ENCODE assay signal across 15 mouse cellular contexts in the genomic region with DNA sequence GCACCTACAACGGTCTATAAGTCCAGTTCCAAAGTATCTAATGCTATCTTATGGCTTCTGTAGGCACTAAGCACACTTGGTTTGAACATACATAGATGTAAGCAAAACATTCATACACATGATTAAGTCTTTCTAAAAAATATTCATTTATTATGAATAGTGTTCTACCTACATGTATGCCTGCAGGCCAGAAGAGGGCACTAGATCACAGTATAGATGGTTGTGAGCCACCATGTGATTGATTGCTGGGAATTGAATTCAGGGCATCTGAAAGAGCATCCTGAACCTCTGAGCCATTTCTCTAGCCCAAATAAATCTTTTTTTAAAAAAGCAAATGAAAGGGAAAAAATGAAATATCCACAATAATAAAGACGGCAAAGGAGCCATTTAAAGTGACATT. TPM values are rescaled to one million over a fixed set of nuclear protein-coding genes. Genes with fewer than 3 reads are reported as not detected.
DNase-seq lines count a peak whose midpoint lies in the region; ATAC-seq and TF ChIP-seq lines count a peak whose summit lies in the region.
"Had no signal": no experiment of that assay in that cellular context is flagged by ENCODE, and none has a peak within 500 bp of the region (broad histone marks: within the 10 kb centered on the region; RNA-seq: fewer than 3 reads in every experiment).

No protein-coding gene starts in this region.

- H3K36me3 ChIP-seq in kidney, postnatal 0 days (ENCODE audit: insufficient read depth, low read length), result peaks cover 27% of the 10 kb centered on the region

- ATAC-seq in kidney, postnatal 0 days (replicated peaks; ENCODE audit: low FRiP score, low read depth), result no peak
- 0 out of 2 replicates have a peak, but pooled peaks have one; percentile 34 for ATAC-seq in megakaryocyte progenitor cell, adult 5-6 weeks (replicated peaks; ENCODE audit: poor library complexity)
- no peak for ATAC-seq in frontal cortex, adult (ENCODE audit: low TSS enrichment)
- ATAC-seq: forebrain, embryonic 16.5 days; midbrain, embryonic 15.5 days had no signal

- H3K9ac ChIP-seq in kidney, postnatal 0 days (ENCODE audit: low read depth, low read length), result no peak overlapping the region
- H3K9ac ChIP-seq: lung, embryonic 15.5 days; midbrain, embryonic 15.5 days had no signal

- TF ChIP-seq CTCF in kidney, postnatal 0 days (IDR thresholded peaks at IDR 0.05; ENCODE audit: low read depth), result peak; percentile 44

- H3K27me3 ChIP-seq in kidney, postnatal 0 days (ENCODE audit: insufficient read depth, low read length), result no peaks in the 10 kb centered on the region
- H3K27me3 ChIP-seq: lung, embryonic 15.5 days; midbrain, embryonic 15.5 days had no signal

- no peaks in the 10 kb centered on the region for H3K4me1 ChIP-seq in kidney, postnatal 0 days (replicated peaks; ENCODE audit: insufficient read depth, low read length)
- H3K4me1 ChIP-seq: lung, embryonic 15.5 days; midbrain, embryonic 15.5 days had no signal

- no peak for DNase-seq in kidney, postnatal 0 days (ENCODE audit: low spot score)
- no peak for DNase-seq in kidney, postnatal 10 days
- DNase-seq in A20 (ENCODE audit: low read depth, low spot score) (peak; percentile 44), MEL-GATA-1-ER (ENCODE audit: extremely low read depth, low read depth) (peak; percentile 11)
- no peak for DNase-seq in frontal cortex, postnatal 36 days (ENCODE audit: low spot score in 2 of 2)
- DNase-seq: cerebellum, adult 9-10 months; gastrocnemius, postnatal 10 days; heart, postnatal 36 days had no signal

- no peaks in the 10 kb centered on the region for H3K9me3 ChIP-seq in kidney, postnatal 0 days (replicated peaks; ENCODE audit: low read length)
- H3K9me3 ChIP-seq: G1E; lung, embryonic 15.5 days; midbrain, embryonic 15.5 days had no signal

- 97% methylated on average over 2 of the region's 2 CpGs for WGBS in kidney, postnatal 0 days

- H3K4me2 ChIP-seq in kidney, postnatal 0 days (ENCODE audit: low read length), result no peak overlapping the region
- H3K4me2 ChIP-seq: heart, embryonic 11.5 days; lung, embryonic 15.5 days; midbrain, embryonic 15.5 days had no signal

- no peak overlapping the region for H3K27ac ChIP-seq in kidney, postnatal 0 days
- H3K27ac ChIP-seq: lung, embryonic 15.5 days; midbrain, embryonic 15.5 days had no signal

- no peak overlapping the region for H3K4me3 ChIP-seq in kidney, postnatal 0 days (replicated peaks; ENCODE audit: low read depth, low read length)
- H3K4me3 ChIP-seq: lung, embryonic 15.5 days; midbrain, embryonic 15.5 days had no signal

RNA-seq across cellular contexts. Expression of a gene that starts 37.7 kb away (rescaled TPM):
- 9.9 and 11.3 TPM in 2 replicates for polyA plus RNA-seq in kidney, postnatal 0 days (2015; fragmentation: Nextera tagmentation; extraction: Ambion mirVana)
- 23.9 and 35.8 TPM in 2 replicates for total RNA-seq in megakaryocyte progenitor cell, adult 5-6 weeks (2015)
- total RNA-seq in megakaryocyte progenitor cell, adult 5-6 weeks (2017), result 13.5 and 30.4 TPM in 2 replicates

Comparison
In these comparisons a context has a peak if more than half of its experiments do, and no peak if none do; other contexts are left out.
1. DNase-seq: peak in A20 (single experiment) and MEL-GATA-1-ER (single experiment); none in kidney, postnatal 0 days (single experiment), kidney, postnatal 10 days (single experiment) and frontal cortex, postnatal 36 days (0 of 2).